Mouse (Mus musculus) forebrain, embryonic 15.5 days (tissue): ENCODE data around the gene Stxbp6. TPM values are rescaled to one million over a fixed set of nuclear protein-coding genes. Genes with fewer than 3 reads are reported as not detected.
A peak's percentile ranks its signal among the peaks of the same experiment; 100 is the strongest.
"Not testable (repeated sequence)": the region's sequence is repeated elsewhere in the genome, so short reads cannot be mapped to it uniquely, and the experiment has no call there.

Experiments
- ATAC-seq: fragments of 200-750 bp; cut with Nextera tagmentation; replicated peaks from 2 replicates; pipeline ENCODE4 v1.8.0; 2017; ENCODE audit warnings: mild to moderate bottlenecking, moderate TSS enrichment, moderate library complexity
- H3K27ac ChIP-seq: fragments of 300-500 bp; sonication (generic); replicated peaks from 2 replicates; pipeline ENCODE4 v1.5.1; 2015; ENCODE audit warnings: mild to moderate bottlenecking, inconsistent platforms
- H3K27me3 ChIP-seq: fragments of 300-500 bp; sonication (generic); 2 replicates; pipeline ENCODE4 v1.6.1; 2015; ENCODE audit warnings: inconsistent platforms
- H3K36me3 ChIP-seq: fragments of 300-500 bp; sonication (generic); 2 replicates; pipeline ENCODE4 v1.6.1; 2015; ENCODE audit warnings: mild to moderate bottlenecking, inconsistent platforms
- H3K4me1 ChIP-seq: fragments of 300-500 bp; sonication (generic); 2 replicates; pipeline ENCODE4 v1.6.1; 2015; ENCODE audit warnings: inconsistent platforms
- H3K4me2 ChIP-seq: fragments of 300-500 bp; sonication (generic); replicated peaks from 2 replicates; pipeline ENCODE4 v1.6.1; 2015; ENCODE audit warnings: mild to moderate bottlenecking, inconsistent platforms
- H3K4me3 ChIP-seq: fragments of 300-500 bp; sonication (generic); 2 replicates; pipeline ENCODE4 v1.5.1; 2015; ENCODE audit warnings: mild to moderate bottlenecking, inconsistent platforms
- H3K9ac ChIP-seq: fragments of 300-500 bp; sonication (generic); replicated peaks from 2 replicates; pipeline ENCODE4 v1.6.1; 2015; ENCODE audit warnings: mild to moderate bottlenecking, inconsistent platforms
- H3K9me3 ChIP-seq: fragments of 300-500 bp; sonication (generic); 2 replicates; pipeline ENCODE4 v1.6.1; 2016; ENCODE audit warnings: inconsistent platforms
- WGBS: fragments of 180-500 bp; shearing (Covaris S2); methylation state at CpG from one replicate; pipeline ENCODE4 v1.1.7; 2015; ENCODE audit warnings: mixed read lengths; 5-methylcytosine and 5-hydroxymethylcytosine counted together
- polyA plus RNA-seq: library from polyadenylated mRNA; unstranded; fragments of >200 nt; fragmentation: Nextera tagmentation; extraction: Ambion mirVana; gene quantifications from 2 replicates; pipeline ENCODE4 v1.2.1, GENCODE M21; 2015

The Stxbp6 gene
- polyA plus RNA-seq, 1 experiment from 2014 or later, result 11.8 TPM

DNA sequence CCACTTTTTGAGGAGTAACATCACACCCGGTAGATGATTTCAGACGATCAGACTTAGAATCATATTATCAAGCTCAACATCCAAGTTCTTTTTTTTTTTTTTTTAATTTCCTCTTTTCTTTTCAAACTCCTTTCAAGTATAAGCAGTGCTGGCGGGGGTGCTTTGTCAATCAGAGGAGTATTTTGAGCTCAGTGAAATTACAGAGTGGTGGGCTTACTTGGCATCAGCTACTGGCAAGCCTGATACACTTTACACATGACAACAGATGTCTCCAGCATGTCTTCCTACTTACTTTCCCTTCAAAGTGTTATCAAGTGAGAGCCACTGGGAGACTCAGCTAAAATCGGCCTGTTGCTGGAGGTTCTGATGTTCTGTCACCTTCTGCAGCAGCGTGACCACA, 21.6 kb downstream of the Stxbp6 start:
- H3K4me1 ChIP-seq, result peaks cover 5% of the 10 kb centered on the region
- no peak overlapping the region for H3K9ac ChIP-seq
- no peak for ATAC-seq
- H3K4me3 ChIP-seq, result no peak overlapping the region
- no peaks in the 10 kb centered on the region for H3K9me3 ChIP-seq
- H3K36me3 ChIP-seq, result no peaks in the 10 kb centered on the region
- 71% methylated on average over 5 of the region's 5 CpGs for WGBS
- no peak overlapping the region for H3K27ac ChIP-seq
- H3K4me2 ChIP-seq, result no peak overlapping the region
- H3K27me3 ChIP-seq, result no peaks in the 10 kb centered on the region

DNA sequence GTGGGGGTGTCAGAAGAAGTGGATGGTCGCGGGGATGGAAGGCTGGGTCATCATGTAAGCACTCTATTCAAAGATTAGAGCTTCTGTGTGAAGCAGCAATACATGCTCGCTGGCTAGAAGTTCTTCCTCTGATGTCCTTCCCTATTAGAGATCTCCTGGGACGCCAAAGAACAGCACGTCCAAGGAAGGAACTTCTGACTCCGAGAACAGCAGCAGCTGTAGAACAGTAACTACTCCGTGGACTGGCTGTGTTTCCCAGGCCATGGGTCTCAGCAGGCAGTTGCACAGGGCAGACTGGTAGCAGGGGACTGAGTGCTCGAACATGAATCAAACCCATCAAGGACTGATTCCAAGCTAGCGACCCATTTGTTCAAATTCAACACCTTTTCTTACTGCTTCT, 24.6 kb downstream of the Stxbp6 start:
- no peaks in the 10 kb centered on the region for H3K36me3 ChIP-seq
- H3K9me3 ChIP-seq, result no peaks in the 10 kb centered on the region
- no peak overlapping the region for H3K27ac ChIP-seq
- no peak overlapping the region for H3K4me3 ChIP-seq
- no peak overlapping the region for H3K4me2 ChIP-seq
- no peak for ATAC-seq
- 58% methylated on average over 9 of the region's 9 CpGs for WGBS
- H3K4me1 ChIP-seq, result peaks cover 5% of the 10 kb centered on the region
- no peak overlapping the region for H3K9ac ChIP-seq
- H3K27me3 ChIP-seq, result no peaks in the 10 kb centered on the region

DNA sequence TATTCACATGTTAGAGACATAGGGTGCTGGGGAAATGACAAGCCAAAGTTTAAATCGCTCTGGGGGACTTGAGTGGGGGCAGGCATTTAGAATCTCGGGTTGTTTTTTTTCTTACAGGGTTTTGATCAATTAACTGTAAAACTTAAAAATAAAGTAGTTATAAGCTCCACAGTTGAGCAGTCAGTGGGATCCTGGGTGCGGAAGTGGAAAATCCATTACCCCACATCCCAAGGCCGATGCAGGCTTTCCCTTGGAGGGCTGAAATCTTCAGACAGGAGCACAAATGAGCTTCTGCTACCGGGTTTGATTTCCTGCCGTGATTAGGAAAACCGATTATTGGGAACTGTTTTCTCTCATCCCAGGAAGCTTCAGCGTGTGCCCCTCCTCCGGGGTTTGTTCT, 26.8 kb downstream of the Stxbp6 start:
- not testable (repeated sequence) for H3K4me1 ChIP-seq, H3K4me2 ChIP-seq, H3K36me3 ChIP-seq, ATAC-seq, H3K27ac ChIP-seq, H3K9ac ChIP-seq, H3K9me3 ChIP-seq, H3K27me3 ChIP-seq, H3K4me3 ChIP-seq
- WGBS, result 20% methylated on average over 9 of the region's 9 CpGs

DNA sequence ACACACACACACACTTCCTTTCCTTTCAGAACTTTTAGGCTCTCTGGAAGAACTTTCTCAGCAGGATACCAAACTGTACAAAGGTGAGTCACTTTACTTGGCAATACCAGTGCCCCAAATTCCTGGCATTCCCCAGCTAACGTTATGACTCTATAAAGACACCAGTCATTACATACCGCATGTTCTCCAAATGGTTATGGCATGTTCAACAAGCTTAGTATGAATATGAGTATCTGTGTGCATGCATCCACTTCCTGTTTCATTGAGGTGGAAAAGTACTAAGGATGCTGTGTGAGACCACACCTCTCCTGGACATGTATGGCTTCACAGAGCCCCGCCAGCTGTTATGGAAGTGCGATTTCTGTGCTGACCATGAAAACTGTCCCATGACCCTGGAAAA, 27.3 kb downstream of the Stxbp6 start:
- H3K9me3 ChIP-seq, result no peaks in the 10 kb centered on the region
- WGBS, result 79% methylated on average over 4 of the region's 4 CpGs
- no peaks in the 10 kb centered on the region for H3K36me3 ChIP-seq
- no peak overlapping the region for H3K9ac ChIP-seq
- no peak overlapping the region for H3K4me2 ChIP-seq
- no peak overlapping the region for H3K27ac ChIP-seq
- no peak for ATAC-seq
- H3K4me3 ChIP-seq, result no peak overlapping the region
- no peaks in the 10 kb centered on the region for H3K4me1 ChIP-seq
- H3K27me3 ChIP-seq, result no peaks in the 10 kb centered on the region

DNA sequence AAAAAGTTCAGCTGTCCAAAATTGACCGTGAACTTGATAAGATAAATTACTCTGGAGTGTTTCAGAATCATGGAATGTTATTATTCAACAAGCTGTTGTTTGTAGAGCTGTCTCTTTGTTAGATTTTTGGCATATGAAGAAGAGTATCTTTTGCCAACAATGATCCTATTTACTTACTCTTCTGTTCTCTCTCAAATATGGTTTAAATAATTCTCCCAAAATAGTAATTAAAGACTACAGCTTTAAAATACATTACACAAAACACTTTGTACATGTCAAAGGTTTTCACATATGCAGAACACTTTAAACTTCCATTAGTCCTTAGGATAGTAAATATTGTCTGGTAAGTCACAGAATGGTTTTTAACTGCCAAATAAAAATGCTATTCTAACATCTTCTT, 29.9 kb downstream of the Stxbp6 start:
- Histone ChIP-seq H3K4me2 (no peak overlapping the region), H3K9ac (no peak overlapping the region), H3K4me1 (no peaks in the 10 kb centered on the region), H3K9me3 (no peaks in the 10 kb centered on the region), H3K27me3 (no peaks in the 10 kb centered on the region), H3K4me3 (no peak overlapping the region), H3K36me3 (no peaks in the 10 kb centered on the region), H3K27ac (no peak overlapping the region)
- no peak for ATAC-seq
- whole genome bisulfite sequencing, result 48% methylated on average over 1 of the region's 1 CpGs

DNA sequence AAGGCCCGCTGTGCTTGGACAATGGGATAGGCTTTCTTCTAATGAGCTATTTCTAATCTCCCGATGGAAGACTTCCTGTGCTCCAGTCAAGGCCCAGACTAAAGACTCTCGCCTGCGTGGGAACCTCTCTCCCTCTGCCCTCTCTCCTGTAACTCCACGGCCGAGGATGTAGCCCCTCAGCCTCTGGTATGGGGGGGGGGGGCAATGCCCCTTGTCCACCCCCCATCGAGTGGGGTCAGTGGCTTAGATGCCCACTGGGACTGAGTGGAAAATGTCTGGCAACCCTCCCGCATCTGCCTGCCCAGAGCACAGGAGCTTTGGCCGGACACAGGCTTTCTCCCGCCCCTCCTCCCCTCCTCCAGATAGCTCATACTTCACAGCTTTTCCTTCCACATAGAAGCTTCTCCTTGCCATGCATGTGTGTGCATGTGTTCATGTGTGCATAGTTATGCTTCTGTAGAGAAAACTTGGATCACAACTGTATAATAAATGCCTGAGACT, 31.9 kb downstream of the Stxbp6 start:
- H3K4me3 ChIP-seq, result no peak overlapping the region
- H3K27me3 ChIP-seq, result no peaks in the 10 kb centered on the region
- H3K4me1 ChIP-seq, result no peaks in the 10 kb centered on the region
- H3K9me3 ChIP-seq, result no peaks in the 10 kb centered on the region
- no peak overlapping the region for H3K27ac ChIP-seq
- no peak overlapping the region for H3K4me2 ChIP-seq
- WGBS, result 36% methylated on average over 10 of the region's 10 CpGs
- no peaks in the 10 kb centered on the region for H3K36me3 ChIP-seq
- ATAC-seq, result no peak
- no peak overlapping the region for H3K9ac ChIP-seq

DNA sequence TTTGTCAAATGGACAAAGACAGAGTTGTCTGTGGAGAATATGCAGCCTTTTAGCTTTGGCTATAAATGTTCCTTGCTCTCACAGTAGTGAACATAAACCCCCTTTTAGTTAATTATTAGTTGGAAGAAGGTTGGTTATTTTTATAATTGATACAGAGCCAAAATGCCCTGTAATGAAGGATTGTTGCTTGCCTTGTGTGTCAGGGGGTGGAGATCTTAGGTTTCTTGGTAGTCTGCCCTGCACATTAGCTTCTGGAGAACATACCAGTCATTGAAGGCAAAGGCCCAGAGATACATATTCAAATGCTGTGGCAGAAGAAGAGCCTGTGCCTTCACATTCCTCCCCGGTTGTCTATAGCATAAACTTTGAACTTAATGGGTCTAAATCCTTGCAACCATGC, 37.0 kb downstream of the Stxbp6 start:
- H3K4me2 ChIP-seq, result no peak overlapping the region
- no peaks in the 10 kb centered on the region for H3K27me3 ChIP-seq
- no peak overlapping the region for H3K27ac ChIP-seq
- no peak overlapping the region for H3K4me3 ChIP-seq
- H3K9me3 ChIP-seq, result no peaks in the 10 kb centered on the region
- no peaks in the 10 kb centered on the region for H3K4me1 ChIP-seq
- H3K36me3 ChIP-seq, result no peaks in the 10 kb centered on the region
- WGBS, result 74% methylated on average over 1 of the region's 1 CpGs
- ATAC-seq, result no peak
- H3K9ac ChIP-seq, result no peak overlapping the region

DNA sequence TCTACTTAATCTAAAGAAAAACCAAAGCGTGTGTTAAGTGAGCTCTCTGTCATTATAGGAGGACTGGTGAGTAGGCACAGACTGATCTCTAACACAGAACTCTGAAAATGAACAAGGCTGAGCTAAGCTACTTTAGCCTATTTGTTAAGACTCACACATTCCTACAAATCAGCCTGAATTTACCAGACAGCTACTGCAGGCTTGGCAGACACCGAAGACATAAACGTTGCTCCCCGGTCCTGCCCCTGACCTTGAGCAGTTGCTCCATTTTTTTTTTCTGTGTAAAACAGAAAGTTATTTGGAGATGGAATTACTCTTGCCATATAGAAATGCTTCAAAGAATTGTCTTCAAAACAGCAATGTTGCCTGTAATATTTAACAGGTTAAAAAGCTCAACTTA, 37.4 kb downstream of the Stxbp6 start:
- Histone ChIP-seq H3K4me3 (no peak overlapping the region), H3K27ac (no peak overlapping the region), H3K27me3 (no peaks in the 10 kb centered on the region), H3K36me3 (no peaks in the 10 kb centered on the region), H3K9ac (no peak overlapping the region), H3K4me1 (no peaks in the 10 kb centered on the region), H3K4me2 (no peak overlapping the region), H3K9me3 (no peaks in the 10 kb centered on the region)
- ATAC-seq, result no peak
- 49% methylated on average over 4 of the region's 4 CpGs for WGBS

DNA sequence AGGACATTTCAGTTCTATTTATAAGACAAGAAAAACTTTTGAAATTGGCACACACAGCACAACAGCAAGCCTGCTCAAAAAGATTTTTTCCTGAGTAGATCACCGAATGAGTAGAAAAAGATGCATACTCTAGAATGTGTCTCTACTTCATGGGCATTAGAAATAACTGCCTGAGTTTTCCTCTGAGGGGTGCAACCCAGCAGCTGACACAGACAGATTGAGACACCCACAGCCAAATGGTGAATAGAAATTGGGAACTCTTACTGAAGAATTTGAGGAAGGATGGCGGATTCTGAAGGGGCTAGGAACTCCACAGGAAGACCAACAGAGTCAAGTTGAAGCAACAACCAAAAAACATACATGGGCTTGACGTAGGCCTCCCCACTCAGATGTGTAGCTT, 43.8 kb downstream of the Stxbp6 start:
- Histone ChIP-seq H3K4me2 (no peak overlapping the region), H3K27me3 (no peaks in the 10 kb centered on the region), H3K36me3 (no peaks in the 10 kb centered on the region), H3K27ac (no peak overlapping the region), H3K9me3 (no peaks in the 10 kb centered on the region), H3K9ac (no peak overlapping the region), H3K4me1 (peaks cover 9% of the 10 kb centered on the region), H3K4me3 (no peak overlapping the region)
- 86% methylated on average over 3 of the region's 3 CpGs for WGBS
- ATAC-seq, result no peak

DNA sequence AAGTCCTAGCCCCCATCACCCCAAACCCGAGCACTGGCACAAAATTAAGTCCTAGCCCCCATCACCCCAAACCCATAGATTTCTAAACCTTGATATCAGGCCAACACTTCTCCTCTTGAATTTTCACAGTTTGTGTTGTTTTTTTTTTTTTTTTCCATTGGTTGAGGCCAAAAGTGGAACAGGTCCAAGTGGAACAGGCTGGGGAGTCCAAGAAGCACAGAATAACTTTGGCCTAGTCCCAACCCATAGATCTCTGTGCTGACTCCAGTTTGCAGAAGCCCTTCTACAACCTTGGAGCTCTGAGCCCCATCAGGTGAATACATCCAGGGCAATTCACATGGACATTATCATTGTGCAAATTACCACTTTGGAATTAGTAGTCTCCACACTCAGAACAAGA, 48.2 kb downstream of the Stxbp6 start:
- Histone ChIP-seq H3K9ac (no peak overlapping the region), H3K36me3 (no peaks in the 10 kb centered on the region), H3K27me3 (no peaks in the 10 kb centered on the region), H3K4me2 (no peak overlapping the region), H3K4me3 (no peak overlapping the region), H3K27ac (no peak overlapping the region), H3K4me1 (peaks cover 9% of the 10 kb centered on the region), H3K9me3 (no peaks in the 10 kb centered on the region)
- peak; percentile 64; the same call in 1 of the 2 replicates for ATAC-seq
- 40% methylated on average over 1 of the region's 1 CpGs for WGBS

DNA sequence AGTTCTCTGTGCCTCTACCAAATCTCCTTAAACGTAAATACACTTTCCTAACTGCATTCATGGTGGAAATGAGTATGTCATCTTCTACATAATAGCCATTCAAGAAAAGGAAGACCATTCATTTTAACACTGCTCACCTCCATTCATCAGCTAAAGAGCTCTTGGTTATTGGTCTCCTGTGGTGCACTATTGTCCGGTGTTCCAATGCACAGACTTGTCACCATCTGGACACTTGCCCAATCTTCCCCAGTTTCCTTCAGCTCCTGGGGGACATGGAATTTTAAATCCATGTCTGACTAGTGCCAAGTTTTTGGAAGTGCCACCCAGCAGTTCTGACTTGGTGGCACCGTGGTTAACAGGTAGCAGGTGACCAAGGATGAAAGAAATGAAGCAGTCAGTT, 54.5 kb downstream of the Stxbp6 start:
- no peak for ATAC-seq
- WGBS, result 24% methylated on average over 3 of the region's 3 CpGs
- no peak overlapping the region for H3K9ac ChIP-seq
- H3K4me1 ChIP-seq, result no peaks in the 10 kb centered on the region
- no peaks in the 10 kb centered on the region for H3K27me3 ChIP-seq
- no peak overlapping the region for H3K4me3 ChIP-seq
- H3K36me3 ChIP-seq, result no peaks in the 10 kb centered on the region
- H3K4me2 ChIP-seq, result no peak overlapping the region
- H3K27ac ChIP-seq, result no peak overlapping the region
- H3K9me3 ChIP-seq, result no peaks in the 10 kb centered on the region

DNA sequence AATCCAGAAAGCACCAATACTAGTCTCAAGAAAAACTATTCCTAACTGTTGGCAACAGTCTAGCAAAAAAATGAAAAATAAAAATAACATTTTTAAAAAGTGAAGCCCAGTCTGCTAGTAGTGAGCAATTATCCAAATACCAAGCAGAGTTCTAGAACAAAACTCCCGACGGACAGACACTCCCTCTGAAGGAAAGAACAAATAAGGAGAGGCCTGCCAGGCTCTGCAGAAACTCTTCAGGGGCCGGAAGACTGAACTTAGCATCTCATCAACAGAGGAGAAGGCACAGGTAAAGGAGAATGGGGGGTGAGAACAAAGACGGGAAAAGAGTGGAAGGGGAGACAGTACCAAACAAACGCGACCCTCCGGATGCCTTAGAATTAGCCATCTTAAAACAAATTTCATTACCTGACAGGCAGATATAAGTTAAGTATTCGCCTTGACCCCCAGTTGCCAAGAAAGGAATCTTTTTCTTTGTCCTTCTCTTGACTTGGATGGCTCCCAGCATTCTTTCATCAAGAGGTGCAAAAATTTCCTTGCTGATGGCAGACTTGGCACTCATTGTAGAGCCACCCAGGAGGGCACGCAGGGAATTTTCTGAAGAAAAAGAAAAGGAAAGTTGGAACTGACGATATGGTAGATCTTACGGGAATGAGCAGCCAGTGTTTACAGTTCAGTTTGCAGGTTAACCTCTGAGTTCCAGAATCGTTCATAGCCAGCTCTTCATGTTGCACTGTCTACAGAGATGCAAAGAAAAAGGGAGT, 55.3 kb downstream of the Stxbp6 start:
- Histone ChIP-seq H3K4me1 (no peaks in the 10 kb centered on the region), H3K9me3 (no peaks in the 10 kb centered on the region), H3K27me3 (no peaks in the 10 kb centered on the region), H3K27ac (no peak overlapping the region), H3K4me2 (no peak overlapping the region), H3K36me3 (no peaks in the 10 kb centered on the region), H3K9ac (no peak overlapping the region), H3K4me3 (no peak overlapping the region)
- ATAC-seq, result no peak
- 58% methylated on average over 12 of the region's 12 CpGs for WGBS

DNA sequence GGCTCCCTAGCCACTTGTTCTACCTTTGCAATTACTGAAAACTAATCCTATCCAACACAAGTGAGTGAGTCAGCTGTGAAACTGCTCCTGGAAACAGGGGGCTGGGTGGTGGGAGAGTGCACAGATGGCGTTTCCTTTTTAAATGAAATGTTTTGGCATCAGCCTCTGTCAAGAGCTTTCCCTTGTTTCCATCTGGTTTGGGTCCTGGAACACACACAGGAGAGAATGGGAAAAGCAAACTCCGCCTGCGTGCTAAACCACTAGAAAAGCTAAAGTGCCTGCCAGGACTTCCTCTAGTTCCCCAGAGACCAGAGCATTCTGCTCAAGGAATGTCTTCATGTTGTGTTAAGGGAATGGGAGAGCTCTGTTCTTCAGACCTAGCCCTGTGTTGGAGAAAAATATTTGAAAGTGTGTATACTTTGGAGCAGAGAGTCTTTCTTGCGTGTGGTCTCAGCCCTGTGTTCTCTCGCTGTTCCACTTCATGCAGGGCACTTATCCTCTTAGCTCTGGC, 61.2 kb downstream of the Stxbp6 start:
- 45% methylated on average over 5 of the region's 5 CpGs for WGBS
- Histone ChIP-seq H3K27me3 (no peaks in the 10 kb centered on the region), H3K4me3 (no peak overlapping the region), H3K9ac (no peak overlapping the region), H3K27ac (peak overlapping the region; percentile 43; the same call in 1 of the 2 replicates), H3K4me2 (no peak overlapping the region), H3K36me3 (no peaks in the 10 kb centered on the region), H3K9me3 (no peaks in the 10 kb centered on the region), H3K4me1 (peaks cover 19% of the 10 kb centered on the region)
- ATAC-seq, result peak; percentile 93
